Mouse (Mus musculus) liver, embryonic 13.5 days (tissue): ENCODE results near the gene Bbc3. TPM values are rescaled to one million over a fixed set of nuclear protein-coding genes. Genes with fewer than 3 reads are reported as not detected.
A peak's percentile ranks its signal among the peaks of the same experiment; 100 is the strongest.

Experiments
- ATAC-seq: fragments of 200-750 bp; cut with Nextera tagmentation; 2 replicates; pipeline ENCODE4 v1.8.0; 2017; ENCODE audit warnings: low read depth, mild to moderate bottlenecking, moderate number of reproducible peaks, moderate library complexity
- DNase-seq: peaks from one replicate; pipeline ENCODE4 v3.0.0; 2022
- H3K27ac ChIP-seq: fragments of 300-500 bp; sonication (generic); 2 replicates; pipeline ENCODE4 v1.5.1; 2015; ENCODE audit warnings: moderate library complexity, mild to moderate bottlenecking, inconsistent platforms
- H3K27me3 ChIP-seq: fragments of 300-500 bp; sonication (generic); 2 replicates; pipeline ENCODE4 v1.6.1; 2015; ENCODE audit warnings: mild to moderate bottlenecking, inconsistent platforms
- H3K36me3 ChIP-seq: fragments of 300-500 bp; sonication (generic); 2 replicates; pipeline ENCODE4 v1.6.1; 2015; ENCODE audit warnings: mild to moderate bottlenecking, inconsistent platforms
- H3K4me1 ChIP-seq: fragments of 300-500 bp; sonication (generic); replicated peaks from 2 replicates; pipeline ENCODE4 v1.6.1; 2015; ENCODE audit warnings: inconsistent platforms
- H3K4me2 ChIP-seq: fragments of 300-500 bp; sonication (generic); 2 replicates; pipeline ENCODE4 v1.6.1; 2015; ENCODE audit warnings: inconsistent platforms, mild to moderate bottlenecking, moderate library complexity
- H3K4me3 ChIP-seq: fragments of 300-500 bp; sonication (generic); replicated peaks from 2 replicates; pipeline ENCODE4 v1.5.1; 2015; ENCODE audit warnings: mild to moderate bottlenecking, inconsistent platforms
- H3K9ac ChIP-seq: fragments of 300-500 bp; sonication (generic); 2 replicates; pipeline ENCODE4 v1.6.1; 2015; ENCODE audit warnings: mild to moderate bottlenecking, inconsistent platforms
- H3K9me3 ChIP-seq: fragments of 300-500 bp; sonication (generic); replicated peaks from 2 replicates; pipeline ENCODE4 v1.6.1; 2016; ENCODE audit warnings: inconsistent platforms
- WGBS: fragments of 180-500 bp; shearing (Covaris S2); methylation state at CpG from one replicate; pipeline ENCODE4 v1.1.7; 2015; ENCODE audit not compliant: insufficient replicate concordance; 5-methylcytosine and 5-hydroxymethylcytosine counted together
- polyA plus RNA-seq: library from polyadenylated mRNA; unstranded; fragments of >200 nt; fragmentation: Nextera tagmentation; extraction: Ambion mirVana; gene quantifications from 2 replicates; pipeline ENCODE4 v1.2.1, GENCODE M21; 2015

Gene Bbc3
- polyA plus RNA-seq, 1 experiment from 2014 or later, result 4.5 TPM

- Histone ChIP-seq H3K4me2 (peak overlapping the region; percentile 100), H3K27me3 (no peaks in the 10 kb centered on the region), H3K4me3 (peak overlapping the region; percentile 84), H3K36me3 (peaks cover 54% of the 10 kb centered on the region), H3K9me3 (no peaks in the 10 kb centered on the region), H3K9ac (peak overlapping the region; percentile 93), H3K27ac (peak overlapping the region; percentile 98), H3K4me1 (peaks cover 63% of the 10 kb centered on the region)
- ATAC-seq, result 0 out of 2 replicates have a peak, but pooled peaks have one; percentile 13
- peak; percentile 52 for DNase-seq
- WGBS, result 47% methylated on average over 10 of the region's 10 CpGs
These were observed 33.0 kb upstream of the Bbc3 start for GRCm38 (mm10) chr7:16274922-16275890.

GRCm38 (mm10) chr7:16280721-16281120 is 27.5 kb upstream of the Bbc3 start:
- 89% methylated on average over 11 of the region's 11 CpGs for WGBS
- no peak overlapping the region for H3K9ac ChIP-seq
- no peak overlapping the region for H3K4me3 ChIP-seq
- peaks cover 85% of the 10 kb centered on the region for H3K36me3 ChIP-seq
- H3K9me3 ChIP-seq, result no peaks in the 10 kb centered on the region
- ATAC-seq (no peak), DNase-seq (no peak)
- no peak overlapping the region for H3K4me2 ChIP-seq
- no peak overlapping the region for H3K27ac ChIP-seq
- H3K4me1 ChIP-seq, result peaks cover 42% of the 10 kb centered on the region
- no peaks in the 10 kb centered on the region for H3K27me3 ChIP-seq

- no peaks in the 10 kb centered on the region for H3K27me3 ChIP-seq
- ATAC-seq (no peak), DNase-seq (no peak)
- H3K4me2 ChIP-seq, result no peak overlapping the region
- peaks cover 69% of the 10 kb centered on the region for H3K36me3 ChIP-seq
- no peak overlapping the region for H3K27ac ChIP-seq
- H3K4me3 ChIP-seq, result no peak overlapping the region
- 91% methylated on average over 13 of the region's 13 CpGs for WGBS
- H3K4me1 ChIP-seq, result peaks cover 34% of the 10 kb centered on the region
- H3K9me3 ChIP-seq, result no peaks in the 10 kb centered on the region
- H3K9ac ChIP-seq, result no peak overlapping the region
These were observed 25.9 kb upstream of the Bbc3 start for GRCm38 (mm10) chr7:16282334-16282733.

- H3K27ac ChIP-seq, result 0 out of 2 replicates have a peak overlapping the region, but pooled peaks have one; percentile 92
- WGBS, result 84% methylated on average over 8 of the region's 8 CpGs
- no peak for ATAC-seq
- H3K4me2 ChIP-seq, result no peak overlapping the region
- no peaks in the 10 kb centered on the region for H3K9me3 ChIP-seq
- H3K27me3 ChIP-seq, result no peaks in the 10 kb centered on the region
- peaks cover 52% of the 10 kb centered on the region for H3K36me3 ChIP-seq
- no peak for DNase-seq
- H3K9ac ChIP-seq, result no peak overlapping the region
- no peak overlapping the region for H3K4me3 ChIP-seq
- peaks cover 32% of the 10 kb centered on the region for H3K4me1 ChIP-seq
These were observed 24.2 kb upstream of the Bbc3 start for GRCm38 (mm10) chr7:16284001-16284400.

GRCm38 (mm10) chr7:16284904-16285303 is 23.3 kb upstream of the Bbc3 start:
- DNase-seq (no peak), ATAC-seq (no peak)
- Histone ChIP-seq H3K4me1 (peaks cover 32% of the 10 kb centered on the region), H3K27ac (peak overlapping the region; percentile 92), H3K36me3 (peaks cover 45% of the 10 kb centered on the region), H3K4me3 (peak overlapping the region; percentile 72), H3K4me2 (peak overlapping the region; percentile 80), H3K9ac (peak overlapping the region; percentile 54), H3K9me3 (no peaks in the 10 kb centered on the region), H3K27me3 (no peaks in the 10 kb centered on the region)
- WGBS, result 68% methylated on average over 9 of the region's 9 CpGs

GRCm38 (mm10) chr7:16285450-16286025 is 22.7 kb upstream of the Bbc3 start:
- H3K27me3 ChIP-seq, result no peaks in the 10 kb centered on the region
- WGBS, result 3% methylated on average over 14 of the region's 14 CpGs
- peak overlapping the region; percentile 92 for H3K27ac ChIP-seq
- H3K4me2 ChIP-seq, result peak overlapping the region; percentile 80
- ATAC-seq (peak; percentile 30), DNase-seq (peak; percentile 75)
- H3K36me3 ChIP-seq, result peaks cover 39% of the 10 kb centered on the region
- peaks cover 32% of the 10 kb centered on the region for H3K4me1 ChIP-seq
- no peaks in the 10 kb centered on the region for H3K9me3 ChIP-seq
- peak overlapping the region; percentile 54 for H3K9ac ChIP-seq
- H3K4me3 ChIP-seq, result peak overlapping the region; percentile 72

GRCm38 (mm10) chr7:16286026-16286961 is 21.9 kb upstream of the Bbc3 start, which contains the start of gene Ccdc9:
TSS of gene Ccdc9 (minus strand) at chr7:16286795.
- ATAC-seq, result peak; percentile 82
- peaks cover 31% of the 10 kb centered on the region for H3K36me3 ChIP-seq
- 1% methylated on average over 70 of the region's 70 CpGs for WGBS

GRCm38 (mm10) chr7:16287016-16287415 is 21.2 kb upstream of the Bbc3 start:
- Histone ChIP-seq H3K4me1 (peaks cover 32% of the 10 kb centered on the region), H3K9me3 (no peaks in the 10 kb centered on the region), H3K9ac (peak overlapping the region; percentile 79; the same call in 1 of the 2 replicates), H3K27me3 (no peaks in the 10 kb centered on the region), H3K4me2 (peak overlapping the region; percentile 80), H3K36me3 (peaks cover 24% of the 10 kb centered on the region), H3K27ac (peak overlapping the region; percentile 92; the same call in 1 of the 2 replicates), H3K4me3 (peak overlapping the region; percentile 72)
- ATAC-seq (no peak), DNase-seq (no peak)
- 71% methylated on average over 2 of the region's 2 CpGs for WGBS

More at GRCm38 (mm10) chr7:16286026-16286961, 21.9 kb upstream of the Bbc3 start, which contains the start of gene Ccdc9:
- Histone ChIP-seq H3K9ac (peak within 1 kb of the TSS; percentile 79), H3K4me2 (peak within 1 kb of the TSS; percentile 80), H3K27me3 (no peaks in the 10 kb centered on the region), H3K27ac (peak within 1 kb of the TSS; percentile 92), H3K4me1 (peaks cover 32% of the 10 kb centered on the region), H3K4me3 (peak within 1 kb of the TSS; percentile 72), H3K9me3 (no peaks in the 10 kb centered on the region)
- peak; percentile 100 for DNase-seq

GRCm38 (mm10) chr7:16287791-16288190 is 20.4 kb upstream of the Bbc3 start:
- Histone ChIP-seq H3K36me3 (peaks cover 16% of the 10 kb centered on the region), H3K4me1 (peaks cover 32% of the 10 kb centered on the region), H3K27me3 (no peaks in the 10 kb centered on the region), H3K27ac (no peak overlapping the region), H3K9me3 (no peaks in the 10 kb centered on the region), H3K9ac (no peak overlapping the region), H3K4me3 (no peak overlapping the region), H3K4me2 (no peak overlapping the region)
- 41% methylated on average over 1 of the region's 1 CpGs for WGBS
- no peak for ATAC-seq
- DNase-seq, result no peak

- Histone ChIP-seq H3K9me3 (no peaks in the 10 kb centered on the region), H3K4me1 (peaks cover 41% of the 10 kb centered on the region), H3K9ac (peak overlapping the region; percentile 74), H3K27ac (peak overlapping the region; percentile 99), H3K4me2 (peak overlapping the region; percentile 82), H3K27me3 (peaks cover 13% of the 10 kb centered on the region), H3K36me3 (no peaks in the 10 kb centered on the region), H3K4me3 (peak overlapping the region; percentile 60)
- peak; percentile 46 for DNase-seq
- WGBS, result 14% methylated on average over 4 of the region's 4 CpGs
- no peak for ATAC-seq
These were observed 13.8 kb upstream of the Bbc3 start for GRCm38 (mm10) chr7:16294346-16294745.
